Mouse (Mus musculus): ENCODE measurements around the gene Insm1. TPM values are rescaled to one million over a fixed set of nuclear protein-coding genes. Genes with fewer than 3 reads are reported as not detected.

Insm1 gene
- 0.06 and 0.09 TPM in 2 replicates for polyA plus RNA-seq (2014; fragmentation: Nextera tagmentation; extraction: Ambion mirVana)

DNA sequence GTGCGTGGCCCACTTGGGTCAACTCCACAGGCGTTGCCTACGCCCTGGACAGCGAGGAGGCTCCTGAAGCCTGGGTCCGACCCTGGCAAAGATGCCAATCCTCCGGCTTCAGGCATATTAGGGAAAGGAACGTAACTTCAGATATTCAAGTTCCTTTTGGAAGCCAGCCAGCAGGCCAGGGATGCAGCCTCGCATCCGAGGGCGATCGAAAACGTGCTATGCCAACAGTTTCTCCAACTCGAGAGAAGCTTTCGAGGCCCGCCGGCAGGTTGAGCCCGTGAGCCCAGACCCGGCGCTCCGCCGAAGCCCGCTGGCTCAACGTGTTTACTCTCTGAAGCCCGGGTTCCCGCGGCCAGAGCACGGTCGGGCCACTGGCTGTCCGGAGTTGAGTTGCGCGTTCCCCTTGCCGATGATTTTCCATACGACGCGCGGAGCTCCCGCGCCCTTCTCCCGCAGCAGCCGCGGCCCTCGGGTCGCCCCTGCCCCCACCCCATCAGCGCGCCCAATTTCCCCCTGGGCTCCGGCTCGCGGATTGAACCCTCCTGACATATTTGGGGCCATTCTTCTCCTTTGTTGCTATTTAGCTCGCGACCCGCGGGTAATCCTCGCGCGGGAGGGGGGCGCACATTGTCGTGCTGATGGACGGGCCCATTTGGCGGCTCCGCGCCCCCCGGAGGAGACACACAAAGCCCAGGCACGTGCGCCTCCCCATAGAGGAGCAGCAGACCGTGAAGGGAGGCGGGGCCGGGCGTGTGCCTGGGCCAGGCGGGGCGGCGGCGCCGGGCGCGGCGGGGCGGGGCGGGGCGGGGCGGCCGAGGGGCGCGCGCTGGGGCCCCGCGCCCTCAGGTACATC lies at the start of gene Insm1:
Gene Insm1, plus strand, starts transcription at position 846 of the 853 bp plus-strand sequence.
- ATAC-seq (ENCODE audit: insufficient number of reproducible peaks, low FRiP score, low TSS enrichment, low read depth) (peak; percentile 54; the same call in 1 of the 2 replicates), DNase-seq (ENCODE audit: low spot score) (peak; percentile 80)
- Histone ChIP-seq H3K4me1 (ENCODE audit: control insufficient read depth, insufficient read depth, low read length) (peaks cover 20% of the 10 kb centered on the region), H3K27ac (replicated peaks; ENCODE audit: low read depth, low read length) (no peak within 1 kb of the TSS), H3K9me3 (ENCODE audit: control insufficient read depth, low read length) (no peaks in the 10 kb centered on the region), H3K4me2 (ENCODE audit: low read depth, severe bottlenecking) (peak within 1 kb of the TSS; percentile 95), H3K9ac (ENCODE audit: low read length) (peak within 1 kb of the TSS; percentile 43; the same call in 1 of the 2 replicates), H3K27me3 (ENCODE audit: control insufficient read depth, insufficient read depth, low read length) (peaks cover 89% of the 10 kb centered on the region), H3K36me3 (ENCODE audit: control insufficient read depth, insufficient read depth, low read length) (no peaks in the 10 kb centered on the region), H3K4me3 (ENCODE audit: low read depth, low read length) (peak within 1 kb of the TSS; percentile 47)
- WGBS: under 1% methylated on average over 54 of the region's 86 CpGs

DNA sequence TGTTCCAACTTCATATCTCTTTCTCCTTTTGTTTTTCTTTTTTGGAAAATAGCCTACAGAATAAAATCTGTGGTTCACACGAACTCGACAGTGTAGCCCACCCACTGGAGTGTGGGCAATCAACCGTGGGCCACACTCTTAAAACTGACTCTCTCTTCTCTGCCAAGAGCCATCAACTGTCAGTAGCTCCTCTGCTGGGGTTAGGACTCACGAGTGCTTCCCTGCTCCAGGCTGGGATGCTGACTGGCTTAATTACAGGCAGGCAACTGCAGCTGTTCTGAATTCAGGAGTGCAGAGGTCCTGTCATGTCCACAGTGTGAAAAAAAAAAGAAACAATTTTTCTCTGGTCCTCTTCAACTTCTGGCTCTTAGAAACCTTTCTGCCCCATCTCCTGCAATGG lies 49.6 kb upstream of the Insm1 start:
- DNase-seq (ENCODE audit: low spot score): no peak
- Histone ChIP-seq H3K4me1 (ENCODE audit: control insufficient read depth, insufficient read depth, low read length) (no peaks in the 10 kb centered on the region), H3K9me3 (ENCODE audit: control insufficient read depth, low read length) (no peaks in the 10 kb centered on the region), H3K36me3 (ENCODE audit: control insufficient read depth, insufficient read depth, low read length) (no peaks in the 10 kb centered on the region), H3K4me3 (ENCODE audit: low read depth, low read length) (no peak overlapping the region), H3K27me3 (ENCODE audit: control insufficient read depth, insufficient read depth, low read length) (no peaks in the 10 kb centered on the region), H3K27ac (replicated peaks; ENCODE audit: low read depth, low read length) (no peak overlapping the region), H3K9ac (ENCODE audit: low read length) (no peak overlapping the region), H3K4me2 (ENCODE audit: low read depth, severe bottlenecking) (no peak overlapping the region)
- 47% methylated on average over 4 of the region's 4 CpGs for WGBS
- no peak for ATAC-seq (ENCODE audit: insufficient number of reproducible peaks, low FRiP score, low TSS enrichment, low read depth)

DNA sequence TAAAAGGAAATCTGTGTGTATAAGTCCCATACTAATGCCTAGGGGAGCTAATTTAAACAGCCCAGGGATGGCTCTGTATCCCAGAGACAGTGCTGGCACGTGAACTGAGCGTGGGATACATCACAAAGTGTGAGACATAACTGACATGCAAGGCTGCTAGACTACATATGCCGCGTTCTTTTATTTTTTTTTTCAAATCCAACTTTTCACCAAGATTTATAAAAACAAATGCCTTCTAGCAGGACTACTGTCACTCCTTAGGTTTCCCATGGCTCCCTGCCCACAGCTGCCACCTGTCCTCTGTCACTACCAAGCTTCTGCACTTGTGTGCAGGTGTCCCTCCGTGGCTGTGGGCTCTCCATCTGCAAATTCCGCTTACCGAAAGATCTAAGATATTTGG lies 47.5 kb upstream of the Insm1 start:
- Histone ChIP-seq H3K4me2 (ENCODE audit: low read depth, severe bottlenecking) (no peak overlapping the region), H3K4me3 (ENCODE audit: low read depth, low read length) (no peak overlapping the region), H3K36me3 (ENCODE audit: control insufficient read depth, insufficient read depth, low read length) (no peaks in the 10 kb centered on the region), H3K9me3 (ENCODE audit: control insufficient read depth, low read length) (no peaks in the 10 kb centered on the region), H3K27me3 (ENCODE audit: control insufficient read depth, insufficient read depth, low read length) (no peaks in the 10 kb centered on the region), H3K4me1 (ENCODE audit: control insufficient read depth, insufficient read depth, low read length) (no peaks in the 10 kb centered on the region), H3K9ac (ENCODE audit: low read length) (no peak overlapping the region), H3K27ac (replicated peaks; ENCODE audit: low read depth, low read length) (no peak overlapping the region)
- 94% methylated on average over 7 of the region's 7 CpGs for WGBS
- ATAC-seq (ENCODE audit: insufficient number of reproducible peaks, low FRiP score, low TSS enrichment, low read depth) (no peak), DNase-seq (ENCODE audit: low spot score) (no peak)

DNA sequence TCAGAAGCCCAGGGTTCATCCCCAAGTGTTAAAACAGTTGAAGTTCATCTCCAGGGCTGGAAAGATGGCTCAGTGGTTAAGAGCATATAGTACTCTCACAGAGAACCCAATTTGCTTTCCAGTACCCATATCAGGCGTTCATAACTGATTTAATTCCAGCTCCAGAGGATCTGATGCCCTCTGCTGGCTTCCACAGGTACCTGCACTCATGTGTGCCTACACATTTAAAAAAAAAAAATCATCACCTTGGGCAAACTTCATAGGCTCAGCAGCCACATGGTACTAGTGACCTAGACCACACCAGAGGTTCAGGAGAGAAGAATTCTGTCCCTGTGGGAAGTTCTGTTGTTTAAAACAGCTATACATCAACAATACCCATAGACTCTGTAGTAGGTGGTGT lies 43.0 kb upstream of the Insm1 start:
- WGBS: 78% methylated on average over 1 of the region's 1 CpGs
- no peaks in the 10 kb centered on the region for H3K36me3 ChIP-seq (ENCODE audit: control insufficient read depth, insufficient read depth, low read length)
- H3K9ac ChIP-seq (ENCODE audit: low read length): no peak overlapping the region
- no peak overlapping the region for H3K4me3 ChIP-seq (ENCODE audit: low read depth, low read length)
- H3K9me3 ChIP-seq (ENCODE audit: control insufficient read depth, low read length): no peaks in the 10 kb centered on the region
- no peak overlapping the region for H3K27ac ChIP-seq (replicated peaks; ENCODE audit: low read depth, low read length)
- DNase-seq (ENCODE audit: low spot score): no peak
- no peak for ATAC-seq (ENCODE audit: insufficient number of reproducible peaks, low FRiP score, low TSS enrichment, low read depth)
- no peaks in the 10 kb centered on the region for H3K4me1 ChIP-seq (ENCODE audit: control insufficient read depth, insufficient read depth, low read length)
- no peak overlapping the region for H3K4me2 ChIP-seq (ENCODE audit: low read depth, severe bottlenecking)
- H3K27me3 ChIP-seq (ENCODE audit: control insufficient read depth, insufficient read depth, low read length): no peaks in the 10 kb centered on the region

DNA sequence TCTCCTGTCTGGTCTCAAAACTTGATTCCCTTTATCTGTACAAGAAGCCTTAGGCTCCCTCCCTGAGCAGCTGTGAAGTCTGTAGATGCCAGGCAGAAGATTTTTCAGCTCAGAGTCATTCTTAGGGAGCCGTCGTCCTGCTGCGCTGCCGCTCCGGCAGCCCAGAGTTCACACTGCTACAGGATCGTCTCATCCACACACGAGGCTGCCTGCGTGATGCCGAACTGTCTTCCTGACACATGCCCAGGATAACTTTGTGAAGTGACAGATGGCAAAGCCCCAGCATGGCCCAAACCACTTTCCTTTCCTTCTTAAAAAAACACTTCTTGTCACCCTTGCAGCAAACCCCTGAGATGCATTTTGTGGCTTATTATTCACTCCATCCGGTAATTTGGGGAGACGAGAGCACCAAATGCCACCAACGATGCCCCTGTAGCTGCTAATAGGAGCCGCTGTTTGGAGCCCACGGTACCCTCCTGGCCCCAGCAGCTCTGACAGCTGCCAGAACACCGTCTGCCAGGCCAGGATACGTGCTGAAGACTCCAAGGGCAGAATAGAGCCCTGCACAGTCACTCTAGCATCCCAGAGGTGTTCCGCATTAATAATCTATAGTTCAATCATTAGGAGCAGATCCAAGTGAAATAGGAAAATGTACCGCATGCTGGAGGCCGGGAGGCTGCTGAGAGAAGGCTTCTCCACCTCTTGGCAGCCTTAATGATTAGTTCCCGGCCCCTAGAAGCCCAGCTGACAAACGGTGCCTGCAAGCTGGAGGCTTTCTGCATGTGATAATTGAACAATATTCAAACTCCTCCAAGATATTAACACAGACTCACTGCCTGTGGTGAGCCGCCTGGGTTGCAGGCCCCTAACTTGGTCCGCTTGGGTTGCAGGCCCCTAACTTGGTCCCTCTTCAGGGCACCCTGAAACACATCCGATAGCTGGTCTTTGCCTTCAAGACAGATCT lies 37.6 kb upstream of the Insm1 start:
- 78% methylated on average over 24 of the region's 24 CpGs for WGBS
- H3K9ac ChIP-seq (ENCODE audit: low read length): no peak overlapping the region
- DNase-seq (ENCODE audit: low spot score): no peak
- ATAC-seq (ENCODE audit: insufficient number of reproducible peaks, low FRiP score, low TSS enrichment, low read depth): no peak
- H3K4me3 ChIP-seq (ENCODE audit: low read depth, low read length): no peak overlapping the region
- H3K4me1 ChIP-seq (ENCODE audit: control insufficient read depth, insufficient read depth, low read length): no peaks in the 10 kb centered on the region
- H3K27me3 ChIP-seq (ENCODE audit: control insufficient read depth, insufficient read depth, low read length): no peaks in the 10 kb centered on the region
- no peaks in the 10 kb centered on the region for H3K9me3 ChIP-seq (ENCODE audit: control insufficient read depth, low read length)
- no peak overlapping the region for H3K4me2 ChIP-seq (ENCODE audit: low read depth, severe bottlenecking)
- H3K36me3 ChIP-seq (ENCODE audit: control insufficient read depth, insufficient read depth, low read length): no peaks in the 10 kb centered on the region
- H3K27ac ChIP-seq (replicated peaks; ENCODE audit: low read depth, low read length): no peak overlapping the region

DNA sequence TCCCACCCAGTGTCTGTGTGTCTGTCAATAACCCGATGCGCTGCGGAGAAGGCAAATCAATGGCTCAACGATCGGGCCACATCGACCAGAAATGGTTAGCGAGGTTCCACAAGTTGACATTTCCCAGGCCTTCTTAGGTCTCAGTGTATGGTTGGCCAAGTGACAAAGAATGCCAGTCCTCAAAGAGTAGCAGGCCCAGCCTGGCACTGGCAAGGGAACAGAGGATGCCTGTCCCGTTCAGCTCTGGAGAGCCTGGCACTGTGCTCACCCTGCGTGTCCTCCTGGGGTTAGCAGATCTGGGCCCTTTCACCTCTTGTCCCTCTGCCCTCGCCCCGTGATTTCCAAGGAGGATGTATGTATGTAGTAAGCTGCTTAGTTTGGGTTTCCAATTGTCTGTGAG lies 25.6 kb upstream of the Insm1 start:
- ATAC-seq (ENCODE audit: insufficient number of reproducible peaks, low FRiP score, low TSS enrichment, low read depth) (no peak), DNase-seq (ENCODE audit: low spot score) (no peak)
- H3K27me3 ChIP-seq (ENCODE audit: control insufficient read depth, insufficient read depth, low read length): no peaks in the 10 kb centered on the region
- no peak overlapping the region for H3K4me2 ChIP-seq (ENCODE audit: low read depth, severe bottlenecking)
- H3K36me3 ChIP-seq (ENCODE audit: control insufficient read depth, insufficient read depth, low read length): no peaks in the 10 kb centered on the region
- no peaks in the 10 kb centered on the region for H3K4me1 ChIP-seq (ENCODE audit: control insufficient read depth, insufficient read depth, low read length)
- H3K9me3 ChIP-seq (ENCODE audit: control insufficient read depth, low read length): no peaks in the 10 kb centered on the region
- no peak overlapping the region for H3K27ac ChIP-seq (replicated peaks; ENCODE audit: low read depth, low read length)
- H3K9ac ChIP-seq (ENCODE audit: low read length): no peak overlapping the region
- H3K4me3 ChIP-seq (ENCODE audit: low read depth, low read length): no peak overlapping the region
- 91% methylated on average over 11 of the region's 11 CpGs for WGBS

DNA sequence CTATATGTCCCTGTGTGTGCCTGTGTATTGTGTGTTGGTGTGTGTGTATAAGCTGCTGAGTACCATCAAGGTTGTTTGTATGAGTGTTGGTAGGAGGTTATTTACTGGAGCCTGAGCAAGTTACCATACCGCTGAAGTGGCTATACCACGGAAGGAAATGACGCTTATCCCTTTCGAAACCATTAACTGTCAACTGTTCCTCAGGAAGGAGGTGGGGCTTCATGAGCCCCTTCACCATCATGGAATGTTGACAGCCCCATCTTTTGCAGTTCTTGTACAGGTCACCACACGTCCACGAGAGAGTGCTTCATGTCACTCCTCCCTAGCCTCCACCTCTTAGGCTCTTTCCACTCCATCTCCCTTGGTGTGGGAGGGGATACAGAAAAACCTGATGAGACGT lies 23.8 kb upstream of the Insm1 start:
- Histone ChIP-seq H3K4me1 (ENCODE audit: control insufficient read depth, insufficient read depth, low read length) (no peaks in the 10 kb centered on the region), H3K27me3 (ENCODE audit: control insufficient read depth, insufficient read depth, low read length) (no peaks in the 10 kb centered on the region), H3K4me3 (ENCODE audit: low read depth, low read length) (no peak overlapping the region), H3K9me3 (ENCODE audit: control insufficient read depth, low read length) (no peaks in the 10 kb centered on the region), H3K4me2 (ENCODE audit: low read depth, severe bottlenecking) (no peak overlapping the region), H3K36me3 (ENCODE audit: control insufficient read depth, insufficient read depth, low read length) (no peaks in the 10 kb centered on the region), H3K9ac (ENCODE audit: low read length) (no peak overlapping the region), H3K27ac (replicated peaks; ENCODE audit: low read depth, low read length) (no peak overlapping the region)
- ATAC-seq (ENCODE audit: insufficient number of reproducible peaks, low FRiP score, low TSS enrichment, low read depth) (no peak), DNase-seq (ENCODE audit: low spot score) (no peak)
- 82% methylated on average over 7 of the region's 7 CpGs for WGBS

DNA sequence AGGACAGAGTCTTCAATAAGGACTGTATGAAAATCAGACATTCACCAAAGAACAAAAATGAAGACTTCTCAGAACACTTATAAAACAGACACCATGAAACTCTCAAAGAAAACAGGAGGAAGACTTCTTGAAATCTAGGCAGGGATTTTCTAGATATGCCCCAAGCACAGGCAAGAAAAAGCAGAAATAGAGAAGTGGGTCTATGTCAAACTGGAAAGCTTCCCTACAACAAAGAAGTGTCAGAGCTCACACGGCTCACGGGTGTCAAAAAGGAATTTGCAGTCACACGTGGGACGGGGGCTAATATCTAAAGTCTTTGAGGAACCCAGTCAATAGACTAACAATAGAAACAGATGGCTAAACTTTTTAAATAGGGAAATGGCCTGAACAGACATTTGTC lies 10.8 kb upstream of the Insm1 start:
- H3K4me2 ChIP-seq (ENCODE audit: low read depth, severe bottlenecking): no peak overlapping the region
- no peak overlapping the region for H3K9ac ChIP-seq (ENCODE audit: low read length)
- no peaks in the 10 kb centered on the region for H3K4me1 ChIP-seq (ENCODE audit: control insufficient read depth, insufficient read depth, low read length)
- peaks cover 5% of the 10 kb centered on the region for H3K27me3 ChIP-seq (ENCODE audit: control insufficient read depth, insufficient read depth, low read length)
- 37% methylated on average over 4 of the region's 4 CpGs for WGBS
- H3K9me3 ChIP-seq (ENCODE audit: control insufficient read depth, low read length): no peaks in the 10 kb centered on the region
- no peak for DNase-seq (ENCODE audit: low spot score)
- no peak overlapping the region for H3K27ac ChIP-seq (replicated peaks; ENCODE audit: low read depth, low read length)
- no peak overlapping the region for H3K4me3 ChIP-seq (ENCODE audit: low read depth, low read length)
- ATAC-seq (ENCODE audit: insufficient number of reproducible peaks, low FRiP score, low TSS enrichment, low read depth): no peak
- H3K36me3 ChIP-seq (ENCODE audit: control insufficient read depth, insufficient read depth, low read length): no peaks in the 10 kb centered on the region

Measured in limb, embryonic 11.5 days (tissue).